Mouse (Mus musculus): Measurements from ENCODE around the gene Lmo1.

GRCm38 (mm10) chr7:109196399-109197082 lies 21.5 kb upstream of the Lmo1 start:
- TF ChIP-seq CTCF (conservative IDR thresholded peaks at IDR 0.05; ENCODE audit: low read length) (no peak), POU5F1 (IDR thresholded peaks at IDR 0.05; ENCODE audit: borderline replicate concordance, low read length) (no peak)
